Mouse (Mus musculus): ENCODE measurements at regions not wholly inside any gene's neighbourhood (a gene's known extent, or its start where the extent isn't known, plus 50 kb on each side); places are given as distances from the start of the nearest gene placed in this dataset.
A peak's percentile ranks its signal among the peaks of the same experiment; 100 is the strongest.

DNA sequence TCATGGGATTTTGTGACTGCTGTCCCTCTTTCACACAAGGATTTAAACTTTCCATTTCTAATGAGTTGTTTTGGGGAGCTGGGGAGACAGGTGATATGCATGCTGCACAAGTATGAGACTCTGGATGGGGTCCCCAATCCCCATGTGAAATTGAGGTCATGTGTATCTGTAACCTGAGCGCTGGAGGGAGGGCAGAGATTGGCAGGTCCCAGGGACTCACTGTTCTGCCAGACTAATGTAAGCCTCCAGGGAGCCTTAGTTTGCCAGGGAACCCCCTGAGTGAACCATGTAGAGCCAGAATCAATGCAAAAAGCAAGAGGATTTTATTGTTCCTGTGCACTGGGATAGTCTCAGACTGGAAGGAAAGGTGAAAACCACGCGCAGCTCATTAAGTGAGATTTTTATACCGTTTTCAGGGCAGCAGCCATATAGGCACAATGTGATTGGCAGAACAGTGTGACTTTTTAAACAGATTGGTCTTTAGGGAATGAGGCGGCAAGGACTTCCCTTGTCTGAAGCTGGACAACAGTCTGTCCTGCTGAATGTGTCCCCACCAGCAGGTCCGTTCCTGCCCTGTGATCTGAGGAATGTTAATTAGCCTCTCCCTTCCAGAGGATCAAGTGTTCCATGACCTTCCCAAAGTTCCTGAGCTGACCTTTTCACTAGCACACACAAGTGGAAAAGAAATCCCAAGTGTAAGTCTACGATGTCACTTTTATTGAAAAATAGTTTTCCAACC, 59.9 kb upstream of the Oxgr1 start:
- no peak for DNase-seq (ENCODE audit: low spot score)

DNA sequence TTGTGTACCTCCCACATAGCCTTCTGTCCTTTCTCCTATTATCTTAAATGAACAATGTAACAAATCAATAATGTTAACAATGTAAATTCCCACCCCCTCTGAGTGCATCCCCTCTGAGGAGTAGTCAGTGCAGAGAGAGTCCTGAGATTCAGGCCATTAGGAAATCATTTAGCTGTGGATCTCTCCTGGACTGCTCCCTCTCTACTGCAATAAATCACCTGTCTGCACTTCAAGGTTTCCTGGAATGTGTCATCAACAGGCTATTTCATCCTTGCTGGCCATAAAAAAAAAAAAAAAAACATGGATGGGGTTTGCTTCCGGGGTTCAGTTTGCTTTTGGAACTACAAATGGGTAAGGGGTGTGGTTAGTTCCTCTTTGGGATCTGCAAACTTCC, 60.5 kb upstream of the Oxgr1 start:
- DNase-seq (ENCODE audit: low spot score), result no peak

DNA sequence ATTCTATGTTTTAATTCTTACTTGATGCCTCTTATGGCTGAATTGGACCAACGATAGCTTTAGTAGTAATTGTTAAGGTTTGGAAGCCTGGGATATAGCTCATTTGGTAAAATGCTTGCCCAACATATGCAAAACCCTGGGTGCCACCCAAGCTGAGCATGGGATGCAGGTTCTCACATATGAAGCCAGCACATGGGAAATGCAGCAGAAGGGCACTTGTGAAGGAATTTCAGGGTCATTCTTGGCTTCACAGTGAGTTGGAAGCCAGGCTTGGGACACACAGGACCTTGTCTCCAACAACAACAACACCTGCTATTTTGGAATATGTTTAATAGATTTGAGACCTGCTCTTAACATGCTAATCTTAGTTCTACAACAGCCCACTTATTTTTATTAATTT, 67.6 kb upstream of the Oxgr1 start:
- no peak for DNase-seq (ENCODE audit: low spot score)

DNA sequence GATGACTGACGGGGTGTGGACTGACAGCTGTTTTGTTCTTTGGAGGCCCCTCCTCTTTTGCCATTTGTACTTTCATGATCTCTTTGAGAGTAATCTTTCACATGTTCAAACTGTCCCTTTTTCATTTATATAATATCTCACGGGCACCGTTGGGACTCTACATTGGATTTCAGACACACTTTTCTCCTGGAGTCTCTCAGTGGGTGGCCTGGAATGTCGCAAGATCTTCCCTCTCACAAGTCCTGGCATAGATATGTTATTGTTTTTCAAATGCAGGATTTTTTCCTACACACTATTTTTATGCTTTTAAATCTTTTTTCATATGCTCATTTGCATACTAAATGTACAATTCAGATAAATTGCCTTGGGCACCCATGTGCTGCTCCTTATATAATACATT, 71.1 kb upstream of the Oxgr1 start:
- DNase-seq (ENCODE audit: low spot score), result no peak

DNA sequence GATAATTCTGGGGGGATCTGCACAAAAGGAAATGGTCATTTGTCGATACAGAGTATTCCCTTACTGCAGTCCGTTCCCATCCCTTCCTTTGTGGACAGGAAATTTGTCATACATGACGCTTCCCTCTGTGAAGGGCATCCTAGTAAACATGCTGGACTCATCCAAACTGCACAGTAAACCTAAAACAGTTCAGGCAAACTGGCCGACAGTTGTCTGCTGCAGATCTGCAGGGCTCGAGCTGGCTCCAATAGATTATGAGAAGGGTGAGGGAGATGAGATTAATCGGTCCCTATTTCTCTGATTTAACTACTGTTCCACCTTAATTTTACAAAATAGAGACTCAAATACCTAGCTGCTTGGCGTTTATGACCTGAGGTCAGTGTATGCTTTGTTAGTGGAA, 76.3 kb upstream of the Oxgr1 start:
- no peak for DNase-seq (ENCODE audit: low spot score)

DNA sequence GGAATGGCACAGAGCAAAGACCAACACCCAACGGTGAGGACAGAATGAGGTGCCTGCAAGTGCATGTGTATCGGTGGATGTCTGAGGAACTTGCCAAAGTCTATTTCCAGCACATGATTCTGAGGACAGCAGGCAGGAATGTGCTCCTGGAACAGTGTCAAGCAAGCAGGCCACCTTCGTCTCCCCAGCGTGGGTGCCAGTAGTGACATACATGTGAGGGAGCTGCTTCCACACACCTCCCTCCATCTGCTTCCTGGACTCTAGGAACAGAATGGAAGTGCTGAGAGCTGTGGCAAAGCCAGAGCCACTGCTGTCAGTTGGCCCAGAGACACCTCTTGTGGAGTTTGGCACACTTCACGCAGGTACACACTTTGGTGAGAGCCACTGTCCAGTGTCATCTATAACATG, 76.9 kb upstream of the Oxgr1 start:
- no peak for DNase-seq (ENCODE audit: low spot score)

DNA sequence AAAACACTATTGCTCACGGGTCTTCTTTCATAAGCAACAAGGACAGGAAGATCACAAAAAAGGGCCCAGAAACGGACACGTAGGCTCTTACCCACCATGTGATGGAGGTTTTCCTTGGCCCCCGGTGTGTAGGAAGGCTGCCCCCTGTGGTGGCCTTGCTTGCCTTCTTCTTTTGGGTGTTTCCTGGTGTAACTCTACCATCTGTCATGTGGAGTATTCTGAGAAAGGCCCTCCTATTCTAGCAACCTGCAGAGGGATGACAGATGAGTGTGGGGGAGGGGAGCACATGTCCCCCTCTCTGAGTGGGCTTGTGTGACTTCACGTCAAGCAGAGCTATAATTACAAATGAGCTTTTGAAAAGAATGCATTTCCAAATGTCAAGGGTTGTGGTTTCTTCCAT, 77.3 kb upstream of the Oxgr1 start:
- DNase-seq (ENCODE audit: low spot score), result no peak

DNA sequence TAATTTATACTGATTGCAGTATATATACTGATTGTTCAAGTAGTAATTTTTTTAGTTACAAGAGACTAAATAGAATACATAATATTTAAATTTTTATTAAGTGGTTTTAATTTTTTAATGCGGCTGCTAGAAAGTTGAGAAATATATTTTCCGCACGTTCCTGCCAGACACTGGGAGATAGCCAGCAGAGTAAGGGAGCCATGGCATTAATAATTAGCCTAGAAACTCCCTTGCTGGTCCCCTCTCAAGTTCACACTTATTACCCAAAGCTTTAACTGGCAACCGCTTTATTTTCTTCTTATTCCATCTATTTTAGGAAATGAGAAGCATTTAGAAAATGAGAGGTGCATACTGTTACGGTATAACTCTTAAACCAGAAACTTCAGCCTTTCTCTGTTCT, 78.0 kb upstream of the Oxgr1 start:
- DNase-seq (ENCODE audit: low spot score), result no peak

DNA sequence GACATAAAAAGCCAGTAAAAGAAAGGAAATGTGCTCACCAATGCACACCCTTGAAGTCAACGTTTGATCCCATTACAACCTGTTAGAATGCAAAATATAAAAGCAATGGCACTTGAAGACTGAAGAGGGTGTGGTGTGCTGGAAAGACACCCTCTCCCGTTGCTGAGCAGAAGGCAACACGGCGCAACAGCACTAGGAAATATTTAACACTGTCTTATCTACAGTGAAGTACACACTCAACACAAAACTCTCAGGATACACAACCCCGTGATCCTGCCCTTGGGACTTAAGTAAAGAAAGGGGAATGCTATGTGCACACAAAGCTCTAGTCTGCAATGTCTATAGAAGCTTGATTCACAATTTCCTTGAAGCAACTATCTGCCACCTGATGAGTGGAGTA, 83.1 kb upstream of the Oxgr1 start:
- no peak for DNase-seq (ENCODE audit: low spot score)

DNA sequence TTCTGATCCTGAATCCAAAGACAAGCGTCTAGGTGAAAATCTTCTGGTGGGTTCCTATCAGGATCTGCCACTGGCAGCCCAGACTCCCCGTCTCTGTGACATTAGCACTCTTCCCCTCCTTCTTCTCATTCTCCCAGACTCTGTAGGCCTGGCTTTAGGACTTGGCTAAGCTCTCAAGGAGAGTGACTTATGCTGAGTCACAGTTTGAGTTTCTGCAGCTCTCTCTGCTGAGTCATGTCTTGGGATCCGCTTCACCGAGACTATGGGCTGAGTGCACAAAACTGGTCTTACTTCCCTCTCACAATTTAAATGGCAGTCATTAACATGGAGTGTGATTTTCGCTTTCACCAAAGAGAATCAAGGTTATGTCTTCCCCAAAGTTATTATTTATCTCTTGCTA, 85.2 kb upstream of the Oxgr1 start:
- DNase-seq (ENCODE audit: low spot score), result no peak

DNA sequence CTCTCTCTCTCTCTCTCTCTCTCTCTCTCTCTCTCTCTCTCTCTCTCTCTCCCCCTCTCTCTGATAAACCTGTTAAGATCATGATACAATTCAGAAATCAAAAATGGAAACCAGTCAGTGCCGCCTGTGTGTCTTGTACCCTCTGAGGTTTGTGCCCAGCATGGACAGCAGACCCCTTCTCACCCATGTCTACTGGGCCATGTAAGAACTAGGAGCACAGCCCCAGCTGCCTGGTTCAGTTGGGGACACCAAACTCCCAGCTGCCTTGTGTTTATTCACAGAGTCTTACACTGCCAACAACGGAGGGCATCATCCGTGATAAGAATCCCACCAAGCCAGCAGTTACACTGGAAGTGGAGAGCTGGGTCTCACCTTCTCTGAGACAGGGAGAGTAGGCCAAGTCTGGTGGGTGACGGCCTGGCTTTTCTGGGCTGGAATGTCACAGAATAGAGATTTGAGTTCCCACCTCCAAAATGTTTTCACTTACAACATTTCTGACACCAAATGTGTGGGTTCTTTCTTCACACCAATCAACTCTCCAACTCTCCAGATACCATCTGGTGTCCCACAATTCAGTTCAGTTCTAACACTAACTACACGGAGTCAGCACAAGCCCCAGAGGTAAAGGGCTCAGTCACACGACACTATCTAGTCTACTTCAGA, 92.2 kb upstream of the Oxgr1 start:
- DNase-seq (ENCODE audit: low spot score), result no peak

DNA sequence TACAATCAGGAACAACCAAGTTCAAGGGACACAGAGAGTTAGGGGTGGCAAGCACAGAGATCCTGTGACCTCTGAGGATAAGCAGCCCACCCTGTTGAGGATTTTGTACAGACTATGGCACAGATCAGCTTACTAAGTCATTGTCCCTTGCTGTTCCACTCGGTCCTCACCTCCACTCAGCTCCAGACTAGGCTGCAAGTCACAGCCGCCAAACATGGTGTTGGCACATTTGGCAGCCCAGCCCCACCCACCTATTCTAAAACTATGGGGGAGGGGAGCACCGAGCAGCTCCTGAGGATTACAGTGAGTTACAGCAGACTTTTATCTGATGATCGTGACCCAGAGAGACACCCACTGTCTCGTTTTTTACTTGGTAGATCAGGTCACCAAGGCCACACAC, 93.0 kb upstream of the Oxgr1 start:
- DNase-seq (ENCODE audit: low spot score), result no peak

DNA sequence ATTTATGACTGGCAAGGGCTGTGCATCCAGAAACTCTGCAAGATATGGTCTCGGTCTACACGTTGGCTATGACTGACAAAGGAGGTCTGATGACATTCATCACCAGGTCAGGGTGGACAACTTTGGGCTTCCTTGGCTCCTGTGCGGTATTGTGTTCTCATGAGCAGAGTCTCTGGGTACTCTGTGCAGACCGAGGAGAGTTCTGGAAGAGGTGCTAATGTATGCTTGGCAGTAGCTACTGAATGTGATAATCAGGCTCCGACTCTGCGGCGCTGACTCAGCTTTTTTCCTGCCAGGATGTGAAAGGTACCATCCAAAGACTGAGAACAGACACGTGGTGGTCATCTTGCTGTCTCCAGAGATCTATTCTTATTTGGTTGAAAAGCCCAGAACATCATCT, 94.5 kb upstream of the Oxgr1 start:
- DNase-seq (ENCODE audit: low spot score), result no peak

DNA sequence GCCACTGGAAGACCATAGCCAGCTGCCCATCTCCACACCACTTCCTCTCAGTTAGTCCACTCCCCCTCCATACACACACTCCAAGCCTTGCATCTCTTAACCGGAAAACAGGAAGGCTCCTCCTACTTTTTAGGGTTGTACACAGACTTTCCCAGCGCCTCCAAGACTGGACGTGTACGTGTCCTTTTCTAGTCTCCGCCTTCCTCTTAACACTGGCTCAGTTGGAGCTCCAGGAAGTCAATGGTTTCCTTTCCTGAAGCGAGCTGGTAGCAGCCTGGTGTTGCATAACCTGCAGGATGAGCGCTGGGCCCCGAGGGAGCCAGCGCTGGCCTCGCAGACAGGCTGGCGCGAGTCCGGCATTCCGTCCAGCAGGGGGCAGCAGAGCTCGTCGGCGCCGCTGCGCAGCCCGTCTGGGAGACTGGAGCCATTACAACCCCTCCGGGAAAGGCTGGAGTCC, 95.5 kb upstream of the Oxgr1 start:
- DNase-seq (ENCODE audit: low spot score), result peak; percentile 97

DNA sequence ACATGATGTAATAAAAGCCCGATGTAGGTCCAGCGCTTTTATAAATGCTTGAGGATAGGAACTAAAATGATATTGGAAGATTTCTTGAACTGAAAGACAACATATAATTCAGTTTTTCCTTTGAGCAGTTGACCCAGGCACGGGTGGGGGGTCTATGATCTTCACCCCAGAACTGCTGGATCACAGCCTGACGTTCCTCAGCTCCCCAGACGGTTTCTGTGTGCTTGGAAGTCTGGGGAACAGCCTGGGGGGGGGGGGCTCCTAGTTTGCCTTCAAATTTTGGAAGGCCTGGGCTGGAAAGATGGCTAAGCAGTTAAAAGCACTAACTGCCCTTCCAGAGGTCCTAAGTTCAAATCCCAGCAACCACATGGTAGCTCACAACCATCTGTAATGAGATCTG, 96.3 kb upstream of the Oxgr1 start:
- no peak for DNase-seq (ENCODE audit: low spot score)

DNA sequence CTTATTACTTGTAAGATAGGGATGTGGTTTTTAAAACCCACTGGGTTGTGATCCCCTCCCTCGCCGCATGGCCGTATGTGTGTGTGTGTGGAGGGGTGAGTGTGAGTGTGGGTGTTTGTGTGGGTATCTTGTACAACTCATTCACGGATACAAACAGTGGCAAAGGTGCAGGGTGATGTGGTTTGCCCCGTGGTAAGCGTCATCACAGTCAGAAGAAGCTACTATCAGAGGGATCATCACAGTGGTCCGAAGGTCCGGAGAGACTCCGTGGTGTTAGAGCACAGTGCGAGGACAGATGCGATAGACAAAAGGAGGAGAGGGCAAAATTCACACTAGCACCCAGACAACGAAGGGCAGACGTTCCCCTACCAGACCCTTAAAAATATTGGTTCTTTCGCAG, 97.0 kb upstream of the Oxgr1 start:
- DNase-seq (ENCODE audit: low spot score), result no peak

DNA sequence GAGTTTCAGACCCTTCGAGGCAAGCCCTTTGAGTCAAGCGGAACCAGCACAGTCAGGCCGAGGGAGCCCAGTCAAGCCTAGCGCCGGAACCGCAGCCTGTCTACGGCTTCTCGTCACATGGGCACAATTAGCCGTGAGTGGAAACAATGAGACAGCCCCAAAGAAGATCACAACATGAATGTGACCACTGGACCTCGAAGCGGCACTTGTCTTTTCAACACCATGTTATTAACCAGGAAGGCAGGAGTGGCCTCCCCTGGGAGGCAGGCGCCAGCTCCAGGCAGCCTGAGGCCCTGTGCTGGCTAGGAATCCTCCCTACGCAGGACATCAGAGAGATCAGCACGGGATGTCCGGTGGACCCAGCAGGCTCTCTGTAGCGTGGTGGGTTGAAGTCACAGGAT, 97.4 kb upstream of the Oxgr1 start:
- no peak for DNase-seq (ENCODE audit: low spot score)

DNA sequence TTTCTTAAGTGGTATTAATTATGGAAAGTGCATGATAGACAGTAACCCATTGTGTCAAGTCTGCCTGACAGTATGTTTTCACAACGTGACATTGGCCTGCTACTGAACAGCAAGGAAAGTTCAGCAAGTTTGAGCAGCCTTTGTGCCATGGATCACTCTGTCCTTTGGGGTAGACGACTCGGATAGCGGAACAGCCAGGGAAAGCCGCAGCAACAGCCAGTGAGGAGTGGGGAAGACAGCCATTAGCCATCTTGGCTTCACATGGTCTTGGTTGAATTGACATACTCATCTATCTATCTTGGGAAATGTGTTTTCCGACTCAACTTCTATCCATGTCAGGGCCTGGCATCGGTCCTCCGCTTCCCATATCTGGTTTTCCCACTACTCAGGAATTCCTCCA, 98.0 kb upstream of the Oxgr1 start:
- DNase-seq (ENCODE audit: low spot score), result no peak

DNA sequence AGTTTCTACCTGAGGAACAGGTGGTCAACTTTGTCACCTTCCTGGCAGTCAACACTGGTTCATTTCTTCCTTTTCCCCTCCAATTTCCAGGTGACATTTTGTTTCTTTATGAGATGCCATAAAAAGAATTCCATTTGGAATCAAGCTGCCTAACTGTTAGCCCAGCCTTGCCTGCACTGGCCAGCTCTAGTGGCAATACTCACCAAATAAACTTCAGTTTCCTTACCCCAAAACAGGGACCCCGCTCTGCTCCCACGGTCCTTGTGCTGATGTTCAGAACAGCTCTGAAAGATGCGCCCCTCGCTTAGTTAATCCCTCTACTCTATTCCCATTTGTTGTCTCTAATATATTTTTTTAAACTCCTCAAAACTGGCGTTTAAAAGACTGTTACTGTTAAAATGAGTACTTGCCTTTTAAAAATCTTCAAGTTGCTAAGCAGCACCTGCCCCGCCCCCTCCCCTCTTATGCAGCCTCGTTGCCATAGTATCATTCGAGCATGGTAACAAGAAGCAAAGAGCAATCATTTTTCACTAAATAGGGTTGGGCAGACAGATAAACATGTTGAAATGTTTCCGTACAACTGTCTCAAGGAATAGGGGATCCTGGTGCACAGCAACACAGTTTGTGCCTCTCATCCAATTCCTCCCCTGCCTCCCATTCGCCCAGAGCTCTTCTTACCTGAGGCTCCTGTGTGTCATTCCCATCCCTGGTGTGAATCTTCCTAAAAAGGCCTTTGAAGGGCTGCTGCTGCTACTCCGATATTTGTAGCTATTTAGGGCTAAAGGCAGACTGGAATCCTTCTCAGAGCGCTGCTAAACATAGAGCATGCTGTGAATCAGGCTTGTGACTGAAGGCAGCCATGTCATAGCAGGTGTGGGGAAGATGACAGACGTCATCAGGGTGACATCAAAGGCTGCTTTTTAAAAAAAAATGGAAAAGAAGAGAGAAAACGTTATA, 98.8 kb upstream of the Oxgr1 start:
- DNase-seq (ENCODE audit: low spot score), result no peak

DNA sequence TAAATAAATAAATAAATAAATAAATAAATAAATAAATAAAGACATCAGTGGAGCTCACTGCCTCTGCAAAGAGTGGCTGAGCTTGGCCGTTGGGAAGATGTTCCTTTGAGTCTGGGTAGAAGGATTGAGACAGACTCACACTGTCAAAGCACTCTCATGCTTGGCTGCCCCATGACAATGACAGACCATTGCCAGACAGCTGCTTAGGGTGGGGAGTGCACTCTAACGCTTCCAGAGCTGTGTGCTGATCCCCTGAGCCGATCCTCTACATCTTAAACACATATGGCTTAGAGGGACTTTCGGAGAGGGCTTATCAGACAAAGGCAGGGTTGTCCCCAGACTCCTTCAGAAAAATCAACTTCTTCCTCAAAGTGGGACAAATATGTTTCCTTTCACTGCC, 100.0 kb upstream of the Oxgr1 start:
- DNase-seq (ENCODE audit: low spot score), result no peak

DNA sequence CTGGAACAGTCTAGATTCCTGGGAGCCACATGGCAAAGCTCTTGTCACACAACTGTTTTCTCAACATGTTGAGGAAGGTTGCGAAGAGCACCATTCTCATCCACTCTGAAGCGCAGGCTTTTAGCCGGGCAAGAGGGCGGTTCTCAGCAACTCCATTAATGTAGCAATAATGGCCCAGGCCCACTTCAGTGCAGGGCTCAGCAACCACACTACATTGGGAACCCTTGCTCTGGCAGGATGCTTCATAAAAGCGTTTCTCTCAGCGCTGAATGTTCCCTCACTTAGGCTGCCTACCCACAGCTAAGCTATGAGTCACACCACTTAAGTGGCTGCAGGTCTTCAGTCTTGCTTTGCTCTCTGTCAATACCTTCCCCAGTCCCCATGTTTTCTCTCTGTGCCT, 102.2 kb upstream of the Oxgr1 start:
- DNase-seq (ENCODE audit: low spot score), result no peak

DNA sequence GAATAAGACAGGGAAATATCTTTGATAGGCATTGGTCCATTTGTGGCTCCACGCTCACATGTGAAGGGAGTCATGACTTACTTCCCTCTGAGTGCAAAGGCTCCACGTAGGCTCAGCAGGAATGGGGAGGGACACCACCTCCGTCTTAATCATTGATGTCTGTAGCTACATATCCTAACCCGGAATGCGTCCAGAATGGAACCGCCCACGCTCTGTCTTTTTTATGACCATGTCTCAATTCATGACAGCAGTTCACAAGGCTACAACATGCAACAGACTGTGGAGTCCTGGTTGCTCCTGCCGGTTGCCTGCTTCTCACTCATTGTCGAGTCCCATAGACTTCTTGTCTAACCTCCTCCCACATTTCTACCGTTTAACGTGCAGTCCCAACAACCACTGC, 104.1 kb upstream of the Oxgr1 start:
- DNase-seq (ENCODE audit: low spot score), result no peak
